Mouse (Mus musculus): ENCODE measurements around the gene Gm5244. TPM values are rescaled to one million over a fixed set of nuclear protein-coding genes. Genes with fewer than 3 reads are reported as not detected.

Gene Gm5244
- total RNA-seq (2014; fragmentation: Nextera tagmentation) (not detected in 2 replicates), total RNA-seq (2017) (not detected in 2 replicates), polyA plus RNA-seq (2012) (not detected in 2 replicates)

DNA sequence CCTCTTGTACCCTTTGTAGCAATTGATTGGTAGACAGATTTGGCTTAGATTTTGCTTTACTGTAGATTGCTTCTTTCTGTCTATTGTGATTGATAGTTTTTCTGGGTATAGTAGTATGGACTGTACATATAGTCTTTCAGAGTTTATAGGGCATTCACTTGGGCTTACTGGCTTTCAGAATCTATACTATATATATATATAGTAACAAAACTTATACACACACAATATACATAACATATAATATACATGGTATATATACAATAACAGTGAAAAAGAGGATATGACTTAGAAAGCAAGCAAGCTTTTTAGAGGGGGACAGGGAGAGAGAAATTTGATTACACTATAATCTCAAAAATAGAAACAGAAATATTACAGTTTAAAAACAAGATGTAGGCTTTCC lies at the start of gene Gm5244:
Gene Gm5244, plus strand, starts transcription at position 301 of the 400 bp plus-strand sequence.
- Histone ChIP-seq H3K4me1 (ENCODE audit: insufficient read depth, low read depth, low read length) (no peaks in the 10 kb centered on the region), H3K4me3 (ENCODE audit: low read depth, low read length) (no peak within 1 kb of the TSS), H3K27me3 (ENCODE audit: insufficient read depth, low read length) (peaks cover 4% of the 10 kb centered on the region; the same call in 1 of the 2 replicates), H3K9me3 (replicated peaks) (no peaks in the 10 kb centered on the region), H3K36me3 (replicated peaks) (no peaks in the 10 kb centered on the region)
- TF ChIP-seq CTCF (IDR thresholded peaks at IDR 0.05; ENCODE audit: low read depth, low read length) (no peak), POLR2AphosphoS5 (IDR thresholded peaks at IDR 0.05; ENCODE audit: insufficient replicate concordance, low read depth, low read length) (no peak), GATA1 (IDR thresholded peaks at IDR 0.05; ENCODE audit: borderline replicate concordance, low read length) (no peak), TAL1 (conservative IDR thresholded peaks at IDR 0.05; ENCODE audit: low read depth, low read length) (no peak), GATA2 (IDR thresholded peaks at IDR 0.05; ENCODE audit: borderline replicate concordance, low read depth, low read length) (no peak)
- ATAC-seq (ENCODE audit: extremely low read depth, insufficient number of reproducible peaks, low FRiP score, poor library complexity, severe bottlenecking) = no peak
- no peak for DNase-seq (ENCODE audit: low spot score)

DNA sequence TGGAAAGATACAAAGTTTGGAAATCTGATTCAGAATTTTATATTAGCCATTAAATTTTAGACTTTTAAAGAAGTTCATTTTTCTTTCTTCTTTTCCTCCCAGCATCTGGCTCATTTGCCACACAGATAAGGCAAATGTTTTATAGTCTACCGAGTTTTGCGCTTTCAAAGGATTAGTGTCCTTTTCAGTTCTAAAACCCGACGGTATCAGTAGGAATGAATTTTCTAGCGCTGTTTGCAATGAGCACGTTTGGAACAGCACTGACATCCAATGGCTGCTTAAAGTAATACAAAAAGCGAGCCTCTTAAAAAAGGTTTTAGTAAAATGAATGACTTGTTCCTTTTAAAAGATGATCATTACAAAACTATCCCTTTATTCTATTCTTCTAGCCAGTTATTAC lies 49.4 kb upstream of the Gm5244 start:
- Histone ChIP-seq H3K9me3 (replicated peaks) (no peaks in the 10 kb centered on the region), H3K4me3 (ENCODE audit: low read depth, low read length) (peak overlapping the region; percentile 93), H3K4me1 (ENCODE audit: insufficient read depth, low read depth, low read length) (peaks cover 12% of the 10 kb centered on the region), H3K36me3 (replicated peaks) (no peaks in the 10 kb centered on the region), H3K27me3 (ENCODE audit: insufficient read depth, low read length) (no peaks in the 10 kb centered on the region)
- DNase-seq (ENCODE audit: low spot score) (no peak), ATAC-seq (ENCODE audit: extremely low read depth, insufficient number of reproducible peaks, low FRiP score, poor library complexity, severe bottlenecking) (no peak)
- TF ChIP-seq POLR2AphosphoS5 (IDR thresholded peaks at IDR 0.05; ENCODE audit: insufficient replicate concordance, low read depth, low read length) = no peak
- TF ChIP-seq CTCF (IDR thresholded peaks at IDR 0.05; ENCODE audit: low read depth, low read length) = no peak
- no peak for TF ChIP-seq TAL1 (conservative IDR thresholded peaks at IDR 0.05; ENCODE audit: low read depth, low read length)
- no peak for TF ChIP-seq GATA1 (IDR thresholded peaks at IDR 0.05; ENCODE audit: borderline replicate concordance, low read length)
- TF ChIP-seq GATA2 (IDR thresholded peaks at IDR 0.05; ENCODE audit: borderline replicate concordance, low read depth, low read length) = no peak

DNA sequence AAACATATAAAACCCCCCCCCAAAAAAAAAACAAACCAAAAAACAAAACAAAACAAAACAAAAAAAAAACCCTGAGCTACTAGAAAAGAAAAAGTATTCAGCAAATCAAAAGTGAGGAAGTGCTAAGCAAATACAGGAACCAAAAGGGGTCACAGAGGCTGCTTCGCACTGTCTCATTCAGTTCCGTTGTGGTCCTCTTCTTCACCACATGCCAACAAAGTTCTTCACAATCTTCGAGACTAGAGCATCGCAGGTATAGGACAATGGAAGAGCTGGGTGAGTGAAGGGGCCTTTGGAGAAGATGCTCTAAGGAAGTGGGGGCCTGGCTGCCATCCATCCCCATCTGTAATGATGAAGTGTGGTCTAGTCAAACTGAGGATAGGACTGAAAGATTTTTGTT lies 48.1 kb upstream of the Gm5244 start:
- Histone ChIP-seq H3K36me3 (replicated peaks) (no peaks in the 10 kb centered on the region), H3K27me3 (ENCODE audit: insufficient read depth, low read length) (no peaks in the 10 kb centered on the region), H3K4me3 (ENCODE audit: low read depth, low read length) (no peak overlapping the region), H3K9me3 (replicated peaks) (no peaks in the 10 kb centered on the region), H3K4me1 (ENCODE audit: insufficient read depth, low read depth, low read length) (peaks cover 12% of the 10 kb centered on the region)
- ATAC-seq (ENCODE audit: extremely low read depth, insufficient number of reproducible peaks, low FRiP score, poor library complexity, severe bottlenecking) (no peak), DNase-seq (ENCODE audit: low spot score) (no peak)
- TF ChIP-seq POLR2AphosphoS5 (IDR thresholded peaks at IDR 0.05; ENCODE audit: insufficient replicate concordance, low read depth, low read length) = no peak

GRCm38 (mm10) chr19:12799081-12799480 lies 47.4 kb upstream of the Gm5244 start:
- no peaks in the 10 kb centered on the region for H3K9me3 ChIP-seq (replicated peaks)
- DNase-seq (ENCODE audit: low spot score) (no peak), ATAC-seq (ENCODE audit: extremely low read depth, insufficient number of reproducible peaks, low FRiP score, poor library complexity, severe bottlenecking) (no peak)
- no peak overlapping the region for H3K4me3 ChIP-seq (ENCODE audit: low read depth, low read length)
- peaks cover 12% of the 10 kb centered on the region for H3K4me1 ChIP-seq (ENCODE audit: insufficient read depth, low read depth, low read length)
- no peaks in the 10 kb centered on the region for H3K36me3 ChIP-seq (replicated peaks)
- no peak for TF ChIP-seq TAL1 (conservative IDR thresholded peaks at IDR 0.05; ENCODE audit: low read depth, low read length)
- TF ChIP-seq GATA1 (IDR thresholded peaks at IDR 0.05; ENCODE audit: borderline replicate concordance, low read length) = no peak
- no peak for TF ChIP-seq POLR2AphosphoS5 (IDR thresholded peaks at IDR 0.05; ENCODE audit: insufficient replicate concordance, low read depth, low read length)
- H3K27me3 ChIP-seq (ENCODE audit: insufficient read depth, low read length) = no peaks in the 10 kb centered on the region

- Histone ChIP-seq H3K4me1 (ENCODE audit: insufficient read depth, low read depth, low read length) (peaks cover 12% of the 10 kb centered on the region), H3K9me3 (replicated peaks) (no peaks in the 10 kb centered on the region), H3K27me3 (ENCODE audit: insufficient read depth, low read length) (no peaks in the 10 kb centered on the region), H3K4me3 (ENCODE audit: low read depth, low read length) (no peak overlapping the region), H3K36me3 (replicated peaks) (no peaks in the 10 kb centered on the region)
- TF ChIP-seq TAL1 (conservative IDR thresholded peaks at IDR 0.05; ENCODE audit: low read depth, low read length) (no peak), GATA1 (IDR thresholded peaks at IDR 0.05; ENCODE audit: borderline replicate concordance, low read length) (no peak)
- no peak for DNase-seq (ENCODE audit: low spot score)
- no peak for ATAC-seq (ENCODE audit: extremely low read depth, insufficient number of reproducible peaks, low FRiP score, poor library complexity, severe bottlenecking)
These were observed 45.9 kb upstream of the Gm5244 start for GRCm38 (mm10) chr19:12800621-12801020.

DNA sequence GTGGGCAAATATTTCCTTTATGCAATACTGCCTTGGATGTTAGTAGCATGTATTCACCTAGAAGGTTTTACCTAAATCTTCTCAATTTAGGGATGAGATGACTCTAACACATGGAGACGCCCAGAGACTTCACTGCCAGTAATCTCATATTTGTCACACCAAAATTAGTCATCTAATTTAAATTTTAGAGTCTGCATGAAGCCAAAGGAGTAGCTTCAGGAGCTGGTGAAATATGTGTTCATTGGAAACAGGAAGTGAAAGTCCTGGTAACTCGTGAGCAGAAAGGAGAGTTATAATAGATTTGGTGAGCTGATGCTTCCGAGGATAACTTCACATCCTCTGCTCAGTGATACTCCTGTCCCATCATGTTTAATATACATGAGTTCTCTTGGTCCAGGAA lies 45.4 kb upstream of the Gm5244 start:
- DNase-seq (ENCODE audit: low spot score) (no peak), ATAC-seq (ENCODE audit: extremely low read depth, insufficient number of reproducible peaks, low FRiP score, poor library complexity, severe bottlenecking) (no peak)
- no peaks in the 10 kb centered on the region for H3K36me3 ChIP-seq (replicated peaks)
- TF ChIP-seq GATA2 (IDR thresholded peaks at IDR 0.05; ENCODE audit: borderline replicate concordance, low read depth, low read length) (no peak), GATA1 (IDR thresholded peaks at IDR 0.05; ENCODE audit: borderline replicate concordance, low read length) (no peak), TAL1 (conservative IDR thresholded peaks at IDR 0.05; ENCODE audit: low read depth, low read length) (no peak), CTCF (IDR thresholded peaks at IDR 0.05; ENCODE audit: low read depth, low read length) (no peak), POLR2AphosphoS5 (IDR thresholded peaks at IDR 0.05; ENCODE audit: insufficient replicate concordance, low read depth, low read length) (no peak)
- H3K4me3 ChIP-seq (ENCODE audit: low read depth, low read length) = no peak overlapping the region
- no peaks in the 10 kb centered on the region for H3K9me3 ChIP-seq (replicated peaks)
- H3K27me3 ChIP-seq (ENCODE audit: insufficient read depth, low read length) = no peaks in the 10 kb centered on the region
- peaks cover 12% of the 10 kb centered on the region for H3K4me1 ChIP-seq (ENCODE audit: insufficient read depth, low read depth, low read length)

- DNase-seq (ENCODE audit: low spot score) = no peak
- peaks cover 12% of the 10 kb centered on the region for H3K4me1 ChIP-seq (ENCODE audit: insufficient read depth, low read depth, low read length)
- no peaks in the 10 kb centered on the region for H3K27me3 ChIP-seq (ENCODE audit: insufficient read depth, low read length)
- no peaks in the 10 kb centered on the region for H3K36me3 ChIP-seq (replicated peaks)
- TF ChIP-seq POLR2AphosphoS5 (IDR thresholded peaks at IDR 0.05; ENCODE audit: insufficient replicate concordance, low read depth, low read length) (no peak), TAL1 (conservative IDR thresholded peaks at IDR 0.05; ENCODE audit: low read depth, low read length) (no peak), GATA1 (IDR thresholded peaks at IDR 0.05; ENCODE audit: borderline replicate concordance, low read length) (no peak)
- no peaks in the 10 kb centered on the region for H3K9me3 ChIP-seq (replicated peaks)
- no peak for ATAC-seq (ENCODE audit: extremely low read depth, insufficient number of reproducible peaks, low FRiP score, poor library complexity, severe bottlenecking)
- H3K4me3 ChIP-seq (ENCODE audit: low read depth, low read length) = no peak overlapping the region
These were observed 43.7 kb upstream of the Gm5244 start for GRCm38 (mm10) chr19:12802830-12803229.
